Mouse (Mus musculus) midbrain, embryonic 12.5 days (tissue): Measurements from ENCODE around the gene Afap1l2. TPM values are rescaled to one million over a fixed set of nuclear protein-coding genes. Genes with fewer than 3 reads are reported as not detected.

Experiments used
- polyA plus RNA-seq: library from polyadenylated mRNA; unstranded; fragments of >200 nt; fragmentation: Nextera tagmentation; extraction: Ambion mirVana; gene quantifications from 2 replicates; pipeline ENCODE4 v1.2.1, GENCODE M21; 2016

Afap1l2 gene
- polyA plus RNA-seq, 1 experiment from 2014 or later = 4.9 TPM

Other genes starting within 250 kb of the Afap1l2 start
- 27.0 and 28.8 TPM in 2 replicates for gene Ccdc186, start 186.0 kb downstream of the Afap1l2 start, polyA plus RNA-seq
- gene Tdrd1, start 182.0 kb downstream of the Afap1l2 start, polyA plus RNA-seq = 0.34 and 0.48 TPM in 2 replicates
- 0.31 and 0.37 TPM in 2 replicates for gene Vwa2, start 134.0 kb downstream of the Afap1l2 start, polyA plus RNA-seq